Mouse (Mus musculus) right cerebral cortex, adult 2 months (tissue): ENCODE results near the gene Ptprr.

Source experiments
- DNase-seq, 2 experiments: peaks; one replicate each; pipeline ENCODE4 v3.0.0; 2021 to 2022; ENCODE audit warnings: low spot score in 2 of 2

Gene Ptprr

GRCm38 (mm10) chr10:116115881-116116677, 98.1 kb downstream of the Ptprr start:
- DNase-seq, result no peak

GRCm38 (mm10) chr10:116117060-116117459, 99.0 kb downstream of the Ptprr start:
- peak; percentile 37 to 56 for DNase-seq

DNA sequence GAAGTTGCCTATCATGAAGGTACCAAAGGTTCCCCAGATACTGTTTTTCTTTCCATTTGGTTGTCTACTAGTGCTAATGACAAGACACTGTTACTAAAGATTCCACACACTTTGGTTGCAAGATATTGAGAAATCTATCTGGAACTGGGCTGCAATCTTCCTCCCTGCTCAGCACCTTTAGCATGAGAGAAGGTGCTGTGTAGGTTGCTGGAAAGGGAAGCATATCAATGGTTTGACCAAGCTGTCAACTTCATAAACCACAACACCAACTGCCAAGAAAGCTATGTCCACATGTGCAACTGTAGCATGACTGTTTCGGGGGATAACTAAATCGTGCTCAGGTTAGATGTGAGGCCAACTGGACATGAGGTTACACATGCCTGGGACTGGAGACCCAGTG, 103.5 kb downstream of the Ptprr start:
- DNase-seq, result no peak

GRCm38 (mm10) chr10:116123808-116124207, 105.8 kb downstream of the Ptprr start:
- DNase-seq, result no peak

DNA sequence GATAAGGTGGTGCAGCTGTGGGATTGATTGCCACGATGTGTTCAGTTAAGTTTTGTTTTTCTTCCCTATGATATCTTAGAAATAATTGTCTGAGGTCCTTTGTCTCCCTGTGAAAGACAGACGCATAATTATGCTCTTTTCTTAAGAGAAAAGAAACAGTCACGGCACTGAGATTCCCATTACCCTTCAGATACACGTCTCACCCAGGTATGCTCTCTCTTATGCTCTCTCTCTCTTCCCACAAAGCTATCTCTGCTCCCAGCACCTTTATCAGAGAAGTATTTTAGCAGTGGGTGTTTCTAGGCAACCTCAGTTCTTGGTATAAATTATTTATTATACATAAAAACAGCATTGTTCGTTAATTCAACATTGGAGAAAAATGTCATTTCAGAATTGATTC, 107.4 kb downstream of the Ptprr start:
- no peak for DNase-seq

DNA sequence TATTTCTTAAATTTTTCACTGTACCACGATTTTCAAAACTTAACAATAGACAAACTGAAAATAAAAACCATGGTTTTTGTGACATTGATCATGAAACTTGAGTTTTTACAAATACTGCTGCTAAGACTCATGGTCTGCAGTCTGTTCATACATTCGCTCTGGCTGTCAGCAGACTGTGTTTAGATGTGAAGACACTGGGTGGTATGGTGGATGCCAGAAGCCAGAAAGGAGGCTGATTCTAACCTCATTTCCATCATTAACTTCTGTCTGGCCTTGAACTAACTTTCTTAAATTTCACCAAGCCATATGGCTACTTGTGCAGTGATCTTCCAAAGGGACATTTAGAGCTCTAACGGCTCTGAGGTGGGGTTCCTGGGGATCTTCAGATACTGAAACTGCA, 112.4 kb downstream of the Ptprr start:
- DNase-seq, result no peak

DNA sequence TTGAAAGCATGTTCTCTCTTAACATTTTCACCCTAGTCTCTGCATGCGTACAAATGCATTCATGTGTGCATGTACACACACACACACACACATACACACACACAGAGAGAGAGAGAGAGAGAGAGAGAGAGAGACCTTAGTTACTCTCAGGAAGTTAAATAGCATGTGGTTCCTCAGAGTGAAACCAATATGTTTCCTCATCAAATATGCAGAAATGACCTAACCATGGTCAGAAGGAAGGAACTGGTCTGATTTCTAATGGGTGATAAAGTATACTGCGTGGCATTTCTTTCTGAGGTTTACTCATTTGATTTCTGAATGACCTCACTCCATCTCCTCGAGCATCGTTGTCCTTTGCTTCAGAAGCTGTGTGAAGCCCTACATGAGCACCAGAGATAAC, 113.2 kb downstream of the Ptprr start:
- DNase-seq, result no peak

GRCm38 (mm10) chr10:116132233-116132632, 114.2 kb downstream of the Ptprr start:
- peak; percentile 35 to 46 for DNase-seq

GRCm38 (mm10) chr10:116135187-116135586, 117.2 kb downstream of the Ptprr start:
- DNase-seq, result no peak

GRCm38 (mm10) chr10:116140226-116140625, 122.2 kb downstream of the Ptprr start:
- no peak for DNase-seq

- no peak for DNase-seq
Observed at GRCm38 (mm10) chr10:116143684-116144083, 125.7 kb downstream of the Ptprr start.

GRCm38 (mm10) chr10:116146091-116146490, 128.1 kb downstream of the Ptprr start:
- no peak for DNase-seq

GRCm38 (mm10) chr10:116154707-116155106, 136.7 kb downstream of the Ptprr start:
- no peak for DNase-seq

GRCm38 (mm10) chr10:116156699-116157098, 138.7 kb downstream of the Ptprr start:
- no peak for DNase-seq

DNA sequence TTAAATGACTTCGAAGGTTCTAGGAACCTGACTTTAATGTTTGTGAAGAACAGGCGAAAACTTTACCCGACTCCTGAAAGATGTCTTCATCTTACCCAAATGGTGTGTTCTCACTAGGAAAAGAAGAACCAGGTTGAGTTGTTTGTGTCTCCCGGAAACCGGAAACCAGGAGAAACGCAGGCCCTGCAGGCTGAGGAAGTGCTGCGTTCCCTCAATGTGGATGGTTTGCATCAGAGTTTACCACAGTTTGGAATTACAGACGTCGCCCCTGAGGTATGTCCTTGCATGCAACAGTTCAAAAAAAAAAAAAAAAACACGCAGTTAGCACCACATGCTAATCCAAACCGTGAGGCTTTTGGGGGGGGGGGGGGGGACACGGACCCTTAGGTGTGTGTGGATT, 144.3 kb downstream of the Ptprr start:
- no peak for DNase-seq

DNA sequence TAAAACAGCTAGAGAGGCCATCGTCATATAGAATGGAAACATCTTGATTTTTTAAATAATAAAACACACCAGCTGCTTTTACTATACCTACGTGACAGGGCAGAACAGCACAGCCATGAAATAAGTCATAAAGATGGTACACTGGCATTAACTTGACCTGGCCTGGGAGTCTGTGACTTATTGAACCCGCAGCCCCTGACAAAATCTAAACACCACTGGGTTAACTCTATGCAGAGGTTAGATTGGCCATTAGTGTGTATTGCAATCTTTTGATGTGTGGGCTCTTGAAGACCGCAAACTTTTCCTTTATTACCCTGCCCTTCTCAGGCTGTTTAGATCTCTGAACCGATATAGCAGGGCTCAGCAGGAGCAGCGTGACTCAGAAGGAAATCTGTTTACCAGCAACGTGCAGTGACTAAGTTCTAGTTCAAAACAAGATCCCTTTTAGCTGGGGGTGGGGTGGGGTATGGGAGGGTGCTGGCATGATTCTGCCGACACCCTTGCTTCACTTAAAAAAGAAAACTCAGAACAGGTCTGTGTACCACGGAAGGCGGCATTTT, 157.4 kb downstream of the Ptprr start:
- DNase-seq, result no peak

DNA sequence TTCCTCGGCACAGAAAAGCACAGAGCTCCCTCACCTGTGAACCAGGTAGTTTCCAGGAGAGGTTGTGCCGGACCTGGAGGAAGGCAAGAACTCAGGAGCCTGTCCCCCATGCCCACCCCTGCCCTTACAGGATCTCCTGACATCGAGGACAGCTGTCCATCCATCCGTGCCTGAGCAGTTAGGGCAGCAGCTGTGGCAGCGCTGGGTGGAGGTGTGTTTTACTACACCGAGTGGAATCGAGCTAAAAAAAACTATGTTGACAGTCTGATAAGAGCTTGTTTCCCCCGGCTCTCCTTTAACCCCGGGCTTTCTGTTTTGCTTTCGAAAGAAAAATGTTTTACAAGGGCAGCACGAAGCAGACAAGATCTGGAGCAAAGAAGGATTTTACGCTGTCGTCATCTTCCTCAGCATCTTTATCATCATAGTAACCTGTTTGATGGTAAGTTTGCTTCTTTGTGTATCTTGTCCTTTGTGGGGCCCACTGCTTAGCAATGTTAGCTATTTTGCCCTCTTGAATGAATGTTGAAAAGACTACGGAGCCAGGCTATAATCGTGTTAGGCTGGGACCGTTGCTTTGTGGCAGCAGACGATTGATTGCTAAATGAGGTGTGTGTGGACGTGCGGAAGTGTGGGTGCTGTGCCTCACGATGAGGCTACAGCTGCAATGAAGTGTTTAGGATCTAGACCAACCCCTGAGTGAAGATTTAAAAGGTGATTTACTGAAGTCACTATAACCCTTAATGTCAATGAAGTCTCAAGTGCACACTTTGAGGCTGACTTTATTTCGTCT, 159.6 kb downstream of the Ptprr start:
- no peak for DNase-seq

- DNase-seq, result no peak
Observed at GRCm38 (mm10) chr10:116181235-116181634, 163.2 kb downstream of the Ptprr start.

DNA sequence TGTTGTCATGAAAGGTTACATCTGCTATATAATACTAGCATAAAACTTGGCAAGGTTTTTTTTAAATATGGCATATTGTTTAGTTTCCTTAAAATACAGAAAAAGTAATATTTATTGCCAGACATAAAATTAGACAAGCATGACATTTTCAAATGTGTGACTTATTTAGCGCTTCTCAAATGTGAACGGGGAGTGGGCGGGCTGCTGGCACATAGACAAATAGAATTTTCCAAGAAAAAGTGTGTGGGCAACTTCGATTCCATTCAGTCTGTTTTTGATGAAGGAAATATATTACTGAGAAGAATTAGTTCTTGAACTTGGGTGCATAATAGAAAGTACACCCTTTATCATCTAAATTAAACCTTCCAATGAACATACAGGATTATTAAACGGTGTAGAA, 164.2 kb downstream of the Ptprr start:
- DNase-seq, result peak; percentile 71 to 75

- DNase-seq, result no peak
Observed at GRCm38 (mm10) chr10:116183258-116183657, 165.2 kb downstream of the Ptprr start.

GRCm38 (mm10) chr10:116191724-116192123, 173.7 kb downstream of the Ptprr start:
- no peak for DNase-seq

DNA sequence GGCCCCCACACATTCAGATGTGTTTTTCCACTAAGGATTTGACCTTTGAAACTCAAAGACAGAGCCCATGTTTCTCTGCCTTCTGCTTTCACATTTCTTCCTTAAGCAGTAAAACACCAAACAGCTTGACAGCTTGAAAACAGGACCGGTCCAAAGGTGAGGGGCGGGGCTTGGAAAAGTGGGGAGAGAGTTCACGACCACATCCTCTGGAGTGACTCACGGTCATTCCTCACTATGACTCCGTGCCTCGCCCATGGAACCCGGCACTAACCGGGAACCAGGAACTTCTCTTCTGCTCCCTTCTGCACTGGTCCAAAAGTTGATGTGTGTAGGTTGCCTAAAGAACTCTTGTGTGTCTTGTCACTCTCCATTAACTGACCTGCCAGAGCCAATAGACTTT, 174.3 kb downstream of the Ptprr start:
- DNase-seq, result no peak

DNA sequence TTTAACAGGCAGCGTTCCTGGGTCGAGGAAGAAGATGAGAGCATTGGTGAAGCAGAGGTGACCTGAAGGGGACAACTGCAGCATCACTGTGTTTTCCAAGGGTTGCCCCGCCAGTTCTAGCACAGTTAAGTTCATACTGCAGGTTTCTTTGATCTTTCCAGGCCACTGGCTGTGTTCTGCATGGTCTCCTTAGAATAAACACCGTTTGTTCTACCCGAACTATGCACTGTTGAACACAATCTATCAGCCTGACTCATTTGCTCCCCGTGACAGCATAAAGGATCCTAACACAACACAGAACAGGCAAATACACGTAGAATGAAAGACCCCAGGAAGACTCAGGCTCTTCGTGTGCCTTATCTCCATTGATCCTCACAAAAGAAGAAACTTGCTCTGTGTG, 176.4 kb downstream of the Ptprr start:
- no peak for DNase-seq
